Mouse (Mus musculus): ENCODE results near the gene Gm5741.

Gm5741 gene

DNA sequence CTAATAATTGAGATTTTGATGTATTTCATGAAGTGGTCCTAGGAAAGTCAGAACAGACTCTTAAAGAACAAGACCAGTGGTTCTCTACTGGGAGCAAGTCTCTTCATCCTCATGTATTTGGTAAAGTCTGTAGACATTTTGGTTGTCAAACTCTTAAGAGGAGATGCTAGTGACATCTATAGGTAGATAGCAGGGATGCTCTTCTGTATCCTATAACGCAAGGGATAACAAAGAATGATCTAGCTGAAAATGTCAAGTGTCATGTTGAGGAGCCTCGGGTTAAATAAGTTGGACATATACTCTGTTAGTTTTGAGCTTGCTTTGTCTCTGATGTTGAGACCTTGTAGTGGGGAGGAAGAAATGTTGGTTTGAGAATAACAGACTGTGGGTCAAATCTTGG, 39.9 kb downstream of the Gm5741 start:
- peak; percentile 24 for DNase-seq (ENCODE audit: inconsistent ontology term)

- peak; percentile 14 for DNase-seq (ENCODE audit: inconsistent ontology term)
Observed at GRCm38 (mm10) chr8:85027516-85027855, 40.3 kb downstream of the Gm5741 start.

DNA sequence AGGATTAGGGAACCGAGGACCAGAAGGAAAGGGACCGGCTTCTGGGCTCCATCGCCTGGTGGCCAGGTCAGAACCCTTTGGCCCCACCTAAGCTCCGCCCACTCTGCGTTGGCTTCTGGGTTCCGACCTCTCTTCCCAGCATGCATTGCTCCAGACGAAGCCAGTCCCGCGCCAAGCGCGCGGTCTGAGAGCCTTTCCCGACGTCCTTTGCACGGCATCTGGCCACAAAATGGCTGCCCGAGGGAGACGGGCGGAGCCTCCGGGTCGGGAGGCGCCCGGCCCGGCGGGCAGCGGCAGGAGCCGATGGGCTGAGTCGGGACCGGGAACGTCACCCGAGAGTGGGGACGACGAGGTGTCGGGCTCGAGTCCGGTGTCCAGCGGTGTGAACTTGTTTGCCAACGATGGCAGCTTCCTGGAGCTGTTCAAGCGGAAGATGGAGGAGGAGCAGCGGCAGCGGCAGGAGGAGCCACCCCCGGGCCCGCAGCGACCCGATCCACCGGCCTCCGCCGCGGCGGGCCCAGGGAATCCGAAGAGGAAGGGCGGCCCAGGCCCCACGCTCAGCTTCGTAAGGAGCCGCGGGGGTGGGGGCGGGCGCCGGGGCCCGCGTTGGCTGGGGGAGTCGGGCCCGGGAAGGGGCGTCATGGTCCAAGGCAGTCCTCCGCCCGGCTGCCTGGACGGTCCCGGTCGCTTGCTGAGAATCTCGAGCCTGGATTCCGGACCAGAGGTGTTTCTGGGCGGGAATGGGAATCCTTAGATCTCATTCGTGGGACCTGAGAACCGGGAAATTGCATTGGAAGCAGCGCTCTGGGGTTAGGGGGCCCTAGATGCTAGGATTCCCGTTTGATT, 40.9 kb downstream of the Gm5741 start, which contains the start of gene Trir:
TSS of gene Trir (plus strand) at position 154 of the 846 bp plus-strand sequence.
- DNase-seq (ENCODE audit: inconsistent ontology term), result peak; percentile 95

GRCm38 (mm10) chr8:85025098-85025932, 42.5 kb downstream of the Gm5741 start, which contains the start of gene Asna1:
Gene Asna1 (minus strand): TSS chr8:85025281.
- peak; percentile 89 for DNase-seq (ENCODE audit: inconsistent ontology term)

DNA sequence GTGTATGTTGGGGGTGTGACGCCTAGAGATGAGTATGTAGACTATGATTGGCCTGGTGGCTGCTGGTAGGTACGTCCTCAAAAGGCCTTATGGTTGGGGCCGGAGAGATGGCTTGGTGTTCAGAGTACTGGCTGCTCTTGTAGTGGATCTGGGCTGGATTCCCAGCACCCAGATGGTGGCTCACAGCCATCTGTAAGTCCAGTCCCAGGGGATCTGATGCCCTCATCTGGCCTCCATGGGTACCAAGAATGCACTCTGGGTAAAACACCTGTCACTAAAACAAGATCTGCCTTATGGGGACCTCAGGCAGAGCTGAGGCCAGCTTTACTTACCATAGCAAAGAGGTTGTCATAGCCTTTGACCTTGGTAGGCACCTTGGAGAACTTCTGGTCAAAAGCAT, 43.9 kb downstream of the Gm5741 start:
- DNase-seq (ENCODE audit: inconsistent ontology term), result no peak

- DNase-seq (ENCODE audit: inconsistent ontology term), result no peak
Observed at GRCm38 (mm10) chr8:85021514-85022055, 46.2 kb downstream of the Gm5741 start.
